Mouse (Mus musculus) MEL (cell line): ENCODE results near the gene Prr12. TPM values are rescaled to one million over a fixed set of nuclear protein-coding genes. Genes with fewer than 3 reads are reported as not detected.

Experiments
- DNase-seq: peaks from one replicate; pipeline ENCODE4 v3.0.0; 2011; ENCODE audit warnings: low read depth, low spot score
- H3K27ac ChIP-seq: 2 replicates; pipeline ENCODE4 v1.5.1; 2012; ENCODE audit warnings: low read depth, mild to moderate bottlenecking, control low read depth, low read length, moderate library complexity; ENCODE audit not compliant: control insufficient read depth
- H3K27me3 ChIP-seq, 2 experiments: fragments of 150-350 bp in 1 of 2; sonication (generic) in 1 of 2; 2 replicates each; pipeline ENCODE4 v1.6.1; 2012; ENCODE audit warnings: low read length in 2 of 2, mild to moderate bottlenecking in 2 of 2, improper control_type of control experiment in 1 of 2, moderate library complexity in 1 of 2; ENCODE audit not compliant: insufficient read depth in 2 of 2, control insufficient read depth in 1 of 2
- H3K36me3 ChIP-seq, 2 experiments: 2 replicates each; pipeline ENCODE4 v1.6.1; 2012 to 2014; ENCODE audit warnings: low read length in 2 of 2, improper control_type of control experiment in 1 of 2, inconsistent platforms in 1 of 2, mild to moderate bottlenecking in 1 of 2; ENCODE audit not compliant: insufficient read depth in 2 of 2, control insufficient read depth in 1 of 2
- H3K4me1 ChIP-seq, 2 experiments: fragments of 150-350 bp in 1 of 2; sonication (generic) in 1 of 2; 2 replicates each; pipeline ENCODE4 v1.6.1; 2012; ENCODE audit warnings: low read length in 2 of 2, improper control_type of control experiment in 1 of 2, mild to moderate bottlenecking in 1 of 2; ENCODE audit not compliant: insufficient read depth in 2 of 2, control insufficient read depth in 1 of 2
- H3K4me3 ChIP-seq, 2 experiments: fragments of 150-350 bp in 1 of 2; sonication (generic) in 1 of 2; 2 replicates each; pipeline ENCODE4 v1.5.1; 2012; ENCODE audit warnings: low read depth in 2 of 2, low read length in 2 of 2, mild to moderate bottlenecking in 2 of 2, moderate library complexity in 2 of 2, control low read depth in 1 of 2, improper control_type of control experiment in 1 of 2; ENCODE audit not compliant: control insufficient read depth in 1 of 2, insufficient read depth in 1 of 2
- H3K79me2 ChIP-seq: 2 replicates; pipeline ENCODE4 v1.6.1; 2012; ENCODE audit warnings: mild to moderate bottlenecking, low read length, moderate library complexity; ENCODE audit not compliant: control insufficient read depth, poor library complexity, insufficient read depth
- H3K9ac ChIP-seq: 2 replicates; pipeline ENCODE4 v1.6.1; 2012; ENCODE audit warnings: low read depth, mild to moderate bottlenecking, control low read depth, low read length, moderate library complexity; ENCODE audit not compliant: control insufficient read depth, poor library complexity, severe bottlenecking
- H3K9me3 ChIP-seq: fragments of 150-350 bp; sonication (generic); replicated peaks from 2 replicates; pipeline ENCODE4 v1.6.1; 2012; ENCODE audit warnings: mild to moderate bottlenecking, low read length, improper control_type of control experiment, moderate library complexity; ENCODE audit not compliant: insufficient read depth
- E2F4 ChIP-seq: IDR thresholded peaks from 2 replicates; pipeline ENCODE4 v1.6.1; 2011; ENCODE audit warnings: low read depth, low read length, improper control_type of control experiment, borderline replicate concordance
- GABPA ChIP-seq: IDR thresholded peaks from 2 replicates; pipeline ENCODE4 v1.6.1; 2012; ENCODE audit warnings: low read depth, mild to moderate bottlenecking, inconsistent platforms, low read length, improper control_type of control experiment, moderate library complexity
- HCFC1 ChIP-seq: IDR thresholded peaks from 2 replicates; pipeline ENCODE4 v1.6.1; 2012; ENCODE audit warnings: low read depth, mild to moderate bottlenecking, inconsistent platforms, low read length, improper control_type of control experiment, moderate library complexity
- JUND ChIP-seq: IDR thresholded peaks from 2 replicates; pipeline ENCODE4 v1.6.1; 2011; ENCODE audit warnings: low read depth, mild to moderate bottlenecking, improper control_type of control experiment, low read length
- KAT2A ChIP-seq: conservative IDR thresholded peaks from 2 replicates; pipeline ENCODE4 v1.6.1; 2012; ENCODE audit warnings: low read depth, low read length, improper control_type of control experiment, inconsistent platforms
- MAFK ChIP-seq: IDR thresholded peaks from 2 replicates; pipeline ENCODE4 v1.6.1; 2011; ENCODE audit warnings: low read depth, mild to moderate bottlenecking, low read length, improper control_type of control experiment, borderline replicate concordance
- MAX ChIP-seq: IDR thresholded peaks from 2 replicates; pipeline ENCODE4 v1.6.1; 2011; ENCODE audit warnings: low read length, improper control_type of control experiment
- MEF2A ChIP-seq: IDR thresholded peaks from 2 replicates; pipeline ENCODE4 v1.6.1; 2014; ENCODE audit warnings: low read depth, mild to moderate bottlenecking, inconsistent platforms, low read length, improper control_type of control experiment; ENCODE audit not compliant: poor library complexity, insufficient replicate concordance, severe bottlenecking; ENCODE audit errors: extremely low read depth
- MYB ChIP-seq: IDR thresholded peaks from 2 replicates; pipeline ENCODE4 v1.6.1; 2011; ENCODE audit warnings: mild to moderate bottlenecking, low read depth, low read length, improper control_type of control experiment
- MYC ChIP-seq: IDR thresholded peaks from 2 replicates; pipeline ENCODE4 v1.6.1; 2011; ENCODE audit warnings: low read depth, mild to moderate bottlenecking, low read length, improper control_type of control experiment, moderate library complexity
- NRF1 ChIP-seq: IDR thresholded peaks from 2 replicates; pipeline ENCODE4 v1.6.1; 2014; ENCODE audit warnings: low read depth, mild to moderate bottlenecking, inconsistent platforms, low read length, improper control_type of control experiment, moderate library complexity; ENCODE audit not compliant: poor library complexity, insufficient read depth, severe bottlenecking
- POLR2AphosphoS2 ChIP-seq: IDR thresholded peaks from 2 replicates; pipeline ENCODE4 v1.6.1; 2011; ENCODE audit warnings: low read length, improper control_type of control experiment
- POLR2AphosphoS5 ChIP-seq: IDR thresholded peaks from 2 replicates; pipeline ENCODE4 v1.6.1; 2012; ENCODE audit warnings: low read depth, borderline replicate concordance, mild to moderate bottlenecking, inconsistent platforms, low read length, moderate library complexity, mixed read lengths
- SIN3A ChIP-seq: IDR thresholded peaks from 2 replicates; pipeline ENCODE4 v1.6.1; 2012; ENCODE audit warnings: low read length, improper control_type of control experiment, inconsistent platforms
- TAL1 ChIP-seq: IDR thresholded peaks from 2 replicates; pipeline ENCODE4 v1.6.1; 2012; ENCODE audit warnings: mild to moderate bottlenecking, inconsistent platforms, low read length, moderate library complexity, mixed read lengths
- TBP ChIP-seq: IDR thresholded peaks from 2 replicates; pipeline ENCODE4 v1.8.0; 2011; ENCODE audit warnings: low read depth, low read length, improper control_type of control experiment
- USF1 ChIP-seq: IDR thresholded peaks from 2 replicates; pipeline ENCODE4 v1.6.1; 2014; ENCODE audit warnings: low read depth, mild to moderate bottlenecking, inconsistent platforms, low read length, improper control_type of control experiment, moderate library complexity
- ZKSCAN1 ChIP-seq: IDR thresholded peaks from 2 replicates; pipeline ENCODE4 v1.6.1; 2012; ENCODE audit warnings: low read depth, mild to moderate bottlenecking, inconsistent platforms, low read length, improper control_type of control experiment, moderate library complexity
- polyA plus RNA-seq, 2 experiments: library from polyadenylated mRNA; stranded (reverse) in 1 of 2; unstranded in 1 of 2; fragments of >175 nt in 1 of 2; fragments of >200 nt in 1 of 2; gene quantifications; 2 replicates each; pipeline versions ENCODE4 v1.2.1 to v1.2.4; 2012; ENCODE audit warnings: low replicate concordance in 2 of 2, low read depth in 1 of 2; ENCODE audit not compliant: insufficient read length in 2 of 2, insufficient read depth in 1 of 2, missing spikeins in 1 of 2
- total RNA-seq: library from RNA; depleted of rRNA; stranded (reverse); fragments of 300-350 nt; gene quantifications from 2 replicates; pipeline ENCODE4 v1.2.3, GENCODE M21; 2012

The Prr12 gene
- total and polyA plus RNA-seq, 3 experiments: 3.5 to 32.1 TPM; not detected in 1

- TF ChIP-seq NRF1 (0 out of 2 replicates have a peak, but pooled peaks have one; percentile 18), POLR2AphosphoS2 (peak; percentile 82; the same call in 1 of the 2 replicates), MAFK (no peak), MAX (peak; percentile 69), MEF2A (no peak), MYC (peak; percentile 85), KAT2A (peak; percentile 81), TBP (peak; percentile 87), POLR2AphosphoS5 (no peak), SIN3A (peak; percentile 97), MYB (peak; percentile 58)
Measured at GRCm38 (mm10) chr7:45062239-45062835, 9.7 kb upstream of the Prr12 start, which contains the start of the genes Nosip and Prrg2 (continued).

- H3K4me1 ChIP-seq: peaks cover 2 to 16% of the 10 kb centered on the region in 2 experiments; a peak in 3 of 4 replicates
- peak overlapping the region; percentile 34 for H3K27ac ChIP-seq
- TF ChIP-seq USF1 (no peak), TAL1 (no peak), ZKSCAN1 (no peak), E2F4 (no peak), HCFC1 (no peak), JUND (no peak), GABPA (no peak)
- H3K36me3 ChIP-seq: peaks cover 0 to 15% of the 10 kb centered on the region in 2 experiments; a peak in 2 of 4 replicates
- H3K9ac ChIP-seq: peak overlapping the region; percentile 73
- H3K4me3 ChIP-seq: peak overlapping the region; percentile 53 to 58
- peaks cover 30% of the 10 kb centered on the region for H3K79me2 ChIP-seq
- H3K27me3 ChIP-seq: no peaks in the 10 kb centered on the region
- DNase-seq: peak; percentile 53
- H3K9me3 ChIP-seq: no peaks in the 10 kb centered on the region
Measured at GRCm38 (mm10) chr7:45061532-45062075, 8.9 kb upstream of the Prr12 start.
